Mouse (Mus musculus): Measurements from ENCODE around the gene 4833439L19Rik. TPM values are rescaled to one million over a fixed set of nuclear protein-coding genes. Genes with fewer than 3 reads are reported as not detected.

4833439L19Rik gene
- polyA plus RNA-seq, 1 experiment, result 701 TPM

- no peak overlapping the region for H3K27ac ChIP-seq (ENCODE audit: insufficient read depth, low read depth, low read length)
- 60% methylated on average over 8 of the region's 8 CpGs for WGBS
- peak; percentile 45 for DNase-seq
Observed at GRCm38 (mm10) chr13:54596107-54596690, 31.0 kb upstream of the 4833439L19Rik start.

DNA sequence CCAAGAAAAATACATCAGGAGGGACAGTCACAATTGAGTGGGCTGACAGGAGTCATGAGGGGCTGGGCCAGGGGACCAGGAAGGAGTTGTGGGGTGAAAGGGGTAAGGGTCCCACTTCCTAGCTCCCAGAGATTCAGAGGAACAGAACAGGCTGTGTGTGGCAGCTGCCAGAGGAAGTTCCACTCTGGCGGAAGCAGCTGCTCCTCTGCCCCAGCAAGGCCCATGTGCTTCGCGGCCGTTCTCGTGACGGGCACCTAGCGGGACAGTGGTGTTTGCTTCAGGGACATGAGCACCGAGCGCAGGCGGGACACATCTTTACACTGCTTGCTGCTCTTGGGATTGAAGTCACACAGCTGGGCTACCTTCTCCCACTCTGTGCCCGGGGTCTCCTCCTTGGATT, 28.4 kb upstream of the 4833439L19Rik start:
- TF ChIP-seq CTCF (conservative IDR thresholded peaks at IDR 0.05; ENCODE audit: insufficient read depth, insufficient read length, low read depth, low read length) (no peak), POLR2A (IDR thresholded peaks at IDR 0.05; ENCODE audit: low read depth, low read length) (no peak)
- Histone ChIP-seq H3K27ac (ENCODE audit: insufficient read depth, low read depth, low read length) (no peak overlapping the region), H3K27me3 (replicated peaks; ENCODE audit: control insufficient read depth, insufficient read depth, low read length) (no peaks in the 10 kb centered on the region), H3K36me3 (ENCODE audit: control insufficient read depth, insufficient read depth, low read length) (no peaks in the 10 kb centered on the region), H3K4me3 (ENCODE audit: insufficient read depth, low read depth, low read length) (no peak overlapping the region), H3K4me1 (ENCODE audit: control insufficient read depth, insufficient read depth, low read length) (peaks cover 11% of the 10 kb centered on the region; the same call in 1 of the 2 replicates)
- 84% methylated on average over 11 of the region's 11 CpGs for WGBS
- no peak for DNase-seq

More at GRCm38 (mm10) chr13:54596107-54596690, 31.0 kb upstream of the 4833439L19Rik start:
- H3K27me3 ChIP-seq (replicated peaks; ENCODE audit: control insufficient read depth, insufficient read depth, low read length), result no peaks in the 10 kb centered on the region
- H3K4me3 ChIP-seq (ENCODE audit: insufficient read depth, low read depth, low read length), result no peak overlapping the region
- H3K4me1 ChIP-seq (ENCODE audit: control insufficient read depth, insufficient read depth, low read length), result peaks cover 11% of the 10 kb centered on the region; the same call in 1 of the 2 replicates
- H3K36me3 ChIP-seq (ENCODE audit: control insufficient read depth, insufficient read depth, low read length), result no peaks in the 10 kb centered on the region
- TF ChIP-seq POLR2A (IDR thresholded peaks at IDR 0.05; ENCODE audit: low read depth, low read length) (no peak), CTCF (conservative IDR thresholded peaks at IDR 0.05; ENCODE audit: insufficient read depth, insufficient read length, low read depth, low read length) (no peak)

- Histone ChIP-seq H3K4me3 (ENCODE audit: insufficient read depth, low read depth, low read length) (no peak overlapping the region), H3K36me3 (ENCODE audit: control insufficient read depth, insufficient read depth, low read length) (no peaks in the 10 kb centered on the region), H3K27me3 (replicated peaks; ENCODE audit: control insufficient read depth, insufficient read depth, low read length) (no peaks in the 10 kb centered on the region), H3K4me1 (ENCODE audit: control insufficient read depth, insufficient read depth, low read length) (peaks cover 8% of the 10 kb centered on the region; the same call in 1 of the 2 replicates), H3K27ac (ENCODE audit: insufficient read depth, low read depth, low read length) (no peak overlapping the region)
- DNase-seq, result no peak
- 81% methylated on average over 8 of the region's 8 CpGs for WGBS
- no peak for TF ChIP-seq CTCF (conservative IDR thresholded peaks at IDR 0.05; ENCODE audit: insufficient read depth, insufficient read length, low read depth, low read length)
- no peak for TF ChIP-seq POLR2A (IDR thresholded peaks at IDR 0.05; ENCODE audit: low read depth, low read length)
Observed at GRCm38 (mm10) chr13:54591776-54592356, 26.6 kb upstream of the 4833439L19Rik start.

- peak; percentile 99 for DNase-seq
- Histone ChIP-seq H3K27ac (ENCODE audit: insufficient read depth, low read depth, low read length) (peak within 1 kb of the TSS; percentile 80), H3K4me1 (ENCODE audit: control insufficient read depth, insufficient read depth, low read length) (no peaks in the 10 kb centered on the region; the same call in 1 of the 2 replicates), H3K4me3 (ENCODE audit: insufficient read depth, low read depth, low read length) (peak within 1 kb of the TSS; percentile 98), H3K36me3 (ENCODE audit: control insufficient read depth, insufficient read depth, low read length) (no peaks in the 10 kb centered on the region), H3K27me3 (replicated peaks; ENCODE audit: control insufficient read depth, insufficient read depth, low read length) (no peaks in the 10 kb centered on the region)
- under 1% methylated on average over 51 of the region's 51 CpGs for WGBS
- TF ChIP-seq CTCF (conservative IDR thresholded peaks at IDR 0.05; ENCODE audit: insufficient read depth, insufficient read length, low read depth, low read length), result no peak
- TF ChIP-seq POLR2A (IDR thresholded peaks at IDR 0.05; ENCODE audit: low read depth, low read length), result peak; percentile 43
Observed at GRCm38 (mm10) chr13:54589996-54590951, 25.0 kb upstream of the 4833439L19Rik start, which contains the start of the genes Nop16 and Higd2a. Nop16 (minus strand) TSS chr13:54590090. Higd2a (plus strand) TSS chr13:54590207.

GRCm38 (mm10) chr13:54589414-54589995, 24.3 kb upstream of the 4833439L19Rik start:
- WGBS, result under 1% methylated on average over 24 of the region's 24 CpGs
- H3K4me1 ChIP-seq (ENCODE audit: control insufficient read depth, insufficient read depth, low read length), result no peaks in the 10 kb centered on the region; the same call in 1 of the 2 replicates
- no peak for TF ChIP-seq CTCF (conservative IDR thresholded peaks at IDR 0.05; ENCODE audit: insufficient read depth, insufficient read length, low read depth, low read length)
- TF ChIP-seq POLR2A (IDR thresholded peaks at IDR 0.05; ENCODE audit: low read depth, low read length), result no peak
- peak overlapping the region; percentile 71 for H3K4me3 ChIP-seq (ENCODE audit: insufficient read depth, low read depth, low read length)
- H3K36me3 ChIP-seq (ENCODE audit: control insufficient read depth, insufficient read depth, low read length), result no peaks in the 10 kb centered on the region
- no peak overlapping the region for H3K27ac ChIP-seq (ENCODE audit: insufficient read depth, low read depth, low read length)
- H3K27me3 ChIP-seq (replicated peaks; ENCODE audit: control insufficient read depth, insufficient read depth, low read length), result no peaks in the 10 kb centered on the region
- DNase-seq, result no peak

DNA sequence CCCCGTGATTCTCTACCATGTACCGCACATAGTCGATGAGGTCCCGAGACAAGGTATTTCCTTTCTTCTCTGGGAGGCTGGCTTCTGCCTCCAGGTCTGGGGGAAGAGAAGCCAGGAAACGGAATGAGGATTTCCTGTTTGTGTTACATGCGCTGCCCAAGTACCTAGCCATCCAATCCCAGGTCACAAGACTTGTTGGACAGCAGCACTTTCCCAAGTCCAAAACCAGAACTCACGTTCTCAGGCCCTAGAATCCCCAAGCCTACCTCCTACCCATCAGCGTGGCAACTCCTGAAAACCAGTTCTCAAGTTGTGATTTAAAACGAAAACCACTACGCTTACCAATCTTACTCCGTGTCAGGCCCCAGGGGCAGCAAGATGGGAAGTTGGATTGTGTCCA, 20.6 kb upstream of the 4833439L19Rik start:
- H3K27me3 ChIP-seq (replicated peaks; ENCODE audit: control insufficient read depth, insufficient read depth, low read length), result no peaks in the 10 kb centered on the region
- H3K36me3 ChIP-seq (ENCODE audit: control insufficient read depth, insufficient read depth, low read length), result no peaks in the 10 kb centered on the region
- H3K4me1 ChIP-seq (ENCODE audit: control insufficient read depth, insufficient read depth, low read length), result peaks cover 7% of the 10 kb centered on the region; the same call in 1 of the 2 replicates
- WGBS, result 72% methylated on average over 11 of the region's 11 CpGs
- TF ChIP-seq CTCF (conservative IDR thresholded peaks at IDR 0.05; ENCODE audit: insufficient read depth, insufficient read length, low read depth, low read length) (no peak), POLR2A (IDR thresholded peaks at IDR 0.05; ENCODE audit: low read depth, low read length) (no peak)
- H3K4me3 ChIP-seq (ENCODE audit: insufficient read depth, low read depth, low read length), result no peak overlapping the region
- no peak overlapping the region for H3K27ac ChIP-seq (ENCODE audit: insufficient read depth, low read depth, low read length)
- DNase-seq, result no peak
